Mouse (Mus musculus): Measurements from ENCODE around the gene Gk5.

GRCm38 (mm10) chr9:96102846-96103245 is 16.3 kb upstream of the Gk5 start:
- TF ChIP-seq POLR2A (IDR thresholded peaks at IDR 0.05; ENCODE audit: insufficient read depth, low read length) = no peak
- no peak for TF ChIP-seq CTCF (IDR thresholded peaks at IDR 0.05; ENCODE audit: low read depth, low read length)
